31 mouse cellular contexts compared by ENCODE assay signal in genomic region chr5:144192673-144193072, GRCm38 (mm10). TPM values are rescaled to one million over a fixed set of nuclear protein-coding genes. Genes with fewer than 3 reads are reported as not detected.
DNase-seq lines count a peak whose midpoint lies in the region; ATAC-seq and TF ChIP-seq lines count a peak whose summit lies in the region.
"Had no signal": no experiment of that assay in that cellular context is flagged by ENCODE, and none has a peak within 500 bp of the region (broad histone marks: within the 10 kb centered on the region; RNA-seq: fewer than 3 reads in every experiment).

No protein-coding gene starts in this region.

- H3K27ac ChIP-seq in kidney, adult 2 months (ENCODE audit: insufficient read depth, low read depth, low read length), result no peak overlapping the region
- H3K27ac ChIP-seq in lung, postnatal 0 days (ENCODE audit: low read length), result no peak overlapping the region
- no peak overlapping the region for H3K27ac ChIP-seq in stomach, embryonic 15.5 days
- H3K27ac ChIP-seq: embryonic facial prominence, embryonic 10.5 days; embryonic facial prominence, embryonic 13.5 days; forebrain, embryonic 12.5 days; forebrain, embryonic 15.5 days; heart, embryonic 15.5 days; hindbrain, embryonic 10.5 days; hindbrain, embryonic 13.5 days had no signal

- peak; percentile 49 for ATAC-seq in lung, postnatal 0 days
- ATAC-seq in stomach, embryonic 15.5 days (ENCODE audit: insufficient read depth, low FRiP score, low read depth), result no peak
- ATAC-seq: CD4-positive, CD25-positive, alpha-beta regulatory T cell, adult 4 months; forebrain, embryonic 15.5 days; hindbrain, embryonic 16.5 days had no signal

- H3K4me3 ChIP-seq in kidney, adult 2 months (ENCODE audit: insufficient read depth, low read depth, low read length), result no peak overlapping the region
- H3K4me3 ChIP-seq in lung, postnatal 0 days (ENCODE audit: low read depth, low read length), result no peak overlapping the region
- H3K4me3 ChIP-seq in stomach, embryonic 15.5 days (replicated peaks), result no peak overlapping the region
- H3K4me3 ChIP-seq: embryonic facial prominence, embryonic 10.5 days; embryonic facial prominence, embryonic 13.5 days; erythroblast, embryonic 14.5 days; forebrain, embryonic 12.5 days; forebrain, embryonic 15.5 days; heart, embryonic 12.5 days; heart, embryonic 15.5 days; hindbrain, embryonic 10.5 days; hindbrain, embryonic 13.5 days had no signal

- H3K4me1 ChIP-seq in kidney, adult 2 months (ENCODE audit: control insufficient read depth, insufficient read depth, low read length), result no peaks in the 10 kb centered on the region
- peaks cover 4% of the 10 kb centered on the region; the same call in 1 of the 2 replicates for H3K4me1 ChIP-seq in lung, postnatal 0 days (ENCODE audit: insufficient read depth, low read depth, low read length)
- H3K4me1 ChIP-seq in stomach, embryonic 15.5 days, result peaks cover 16% of the 10 kb centered on the region

- peak; percentile 32 for DNase-seq in kidney, adult 2 months
- no peak for DNase-seq in kidney, adult 11 months
- DNase-seq in lung, postnatal 0 days (ENCODE audit: low spot score), result peak; percentile 39
- DNase-seq in lung, postnatal 10 days, result no peak
- peak; percentile 28 for DNase-seq in lung, postnatal 36 days
- no peak for DNase-seq in cerebellum, adult 18-20 months
- no peak for DNase-seq in left cerebral cortex, adult 18-20 months (ENCODE audit: low spot score in 2 of 2)
- DNase-seq: adrenal gland, adult 8-10 months; adrenal gland, postnatal 36 days; cerebellum, adult 2 months; cerebellum, adult 9-11 months; cerebellum, postnatal 36 days; embryo, embryonic 11 days; gastrocnemius, postnatal 25 days; heart, adult 18-20 months; heart, postnatal 10 days; heart, postnatal 36 days had no signal

- no peaks in the 10 kb centered on the region for H3K36me3 ChIP-seq in kidney, adult 2 months (ENCODE audit: control insufficient read depth, insufficient read depth, low read length)
- H3K36me3 ChIP-seq in lung, postnatal 0 days (ENCODE audit: insufficient read depth, low read length), result peaks cover 12% of the 10 kb centered on the region; the same call in 1 of the 2 replicates
- 0 out of 2 replicates have a peak, but pooled peaks cover 5% of the 10 kb centered on the region for H3K36me3 ChIP-seq in stomach, embryonic 15.5 days
- H3K36me3 ChIP-seq: forebrain, embryonic 12.5 days; forebrain, embryonic 15.5 days; heart, embryonic 15.5 days had no signal

- H3K27me3 ChIP-seq in kidney, adult 2 months (replicated peaks; ENCODE audit: control insufficient read depth, insufficient read depth, low read length), result no peaks in the 10 kb centered on the region
- no peaks in the 10 kb centered on the region for H3K27me3 ChIP-seq in lung, postnatal 0 days (replicated peaks; ENCODE audit: insufficient read depth, low read length)
- no peaks in the 10 kb centered on the region for H3K27me3 ChIP-seq in stomach, embryonic 15.5 days (replicated peaks)
- H3K27me3 ChIP-seq: embryonic facial prominence, embryonic 13.5 days; forebrain, embryonic 15.5 days; heart, embryonic 12.5 days; heart, embryonic 15.5 days; hindbrain, embryonic 13.5 days had no signal

- no peak for TF ChIP-seq EP300 in lung, postnatal 0 days (IDR thresholded peaks at IDR 0.05)

- no peak for TF ChIP-seq CTCF in kidney, adult 2 months (conservative IDR thresholded peaks at IDR 0.05; ENCODE audit: insufficient read depth, insufficient read length, low read depth, low read length)
- no peak for TF ChIP-seq CTCF in lung, postnatal 0 days (IDR thresholded peaks at IDR 0.05)

- H3K9ac ChIP-seq in lung, postnatal 0 days (replicated peaks; ENCODE audit: low read depth), result no peak overlapping the region
- H3K9ac ChIP-seq in stomach, embryonic 15.5 days, result no peak overlapping the region
- H3K9ac ChIP-seq: embryonic facial prominence, embryonic 13.5 days; forebrain, embryonic 12.5 days; forebrain, embryonic 15.5 days; heart, embryonic 12.5 days; heart, embryonic 15.5 days; hindbrain, embryonic 13.5 days had no signal

- 68% methylated on average over 6 of the region's 6 CpGs for WGBS in kidney, adult 2 months
- WGBS in lung, postnatal 0 days, result 44% methylated on average over 6 of the region's 6 CpGs
- WGBS in stomach, embryonic 15.5 days, result 72% methylated on average over 6 of the region's 6 CpGs

- no peak overlapping the region for H3K4me2 ChIP-seq in lung, postnatal 0 days (replicated peaks; ENCODE audit: low read depth, low read length)
- 0 out of 2 replicates have a peak overlapping the region, but pooled peaks have one; percentile 2 for H3K4me2 ChIP-seq in stomach, embryonic 15.5 days
- H3K4me2 ChIP-seq: embryonic facial prominence, embryonic 13.5 days; forebrain, embryonic 12.5 days; forebrain, embryonic 15.5 days; heart, embryonic 12.5 days; heart, embryonic 15.5 days; hindbrain, embryonic 13.5 days had no signal

- no peak for TF ChIP-seq POLR2A in kidney, adult 2 months (IDR thresholded peaks at IDR 0.05; ENCODE audit: low read depth, low read length)

- no peaks in the 10 kb centered on the region for H3K9me3 ChIP-seq in lung, postnatal 0 days (ENCODE audit: low read length)
- no peaks in the 10 kb centered on the region for H3K9me3 ChIP-seq in stomach, embryonic 15.5 days
- H3K9me3 ChIP-seq: embryonic facial prominence, embryonic 10.5 days; embryonic facial prominence, embryonic 13.5 days; forebrain, embryonic 12.5 days; forebrain, embryonic 15.5 days; heart, embryonic 12.5 days; heart, embryonic 15.5 days; hindbrain, embryonic 10.5 days; hindbrain, embryonic 13.5 days had no signal

RNA-seq across cellular contexts. Expression of gene Bhlha15, which starts 2.6 kb away (rescaled TPM):
- 0.14 and 0.24 TPM in 2 replicates for polyA plus RNA-seq in kidney, adult 2 months (2012; rRNA removed)
- polyA plus RNA-seq in lung, postnatal 0 days (2015; fragmentation: Nextera tagmentation; extraction: Ambion mirVana), result 0.20 TPM in 1 of 2 replicates, not detected in the other
- 21.8 and 34.2 TPM in 2 replicates for polyA plus RNA-seq in stomach, embryonic 15.5 days (2015; fragmentation: Nextera tagmentation; extraction: Ambion mirVana)
- total RNA-seq in left cerebral cortex, adult 18-20 months (2021), result under 1 TPM; 0.16 to 0.30 TPM
- total RNA-seq: gastrocnemius, adult 8-10 months; gastrocnemius, postnatal 25 days; heart, postnatal 10 days; heart, postnatal 36 days had no signal
- polyA plus RNA-seq: C2C12; erythroblast, embryonic 14.5 days had no signal

RNA-seq across cellular contexts. Expression of gene Tecpr1, which starts 30.7 kb away (rescaled TPM):
- polyA plus RNA-seq in kidney, adult 2 months (2012; rRNA removed), result 35.6 and 36.6 TPM in 2 replicates
- 34.1 and 35.0 TPM in 2 replicates for polyA plus RNA-seq in lung, postnatal 0 days (2015; fragmentation: Nextera tagmentation; extraction: Ambion mirVana)
- polyA plus RNA-seq in stomach, embryonic 15.5 days (2015; fragmentation: Nextera tagmentation; extraction: Ambion mirVana), result 21.2 and 21.7 TPM in 2 replicates
- 10 to 100 TPM; 91.9 to 92.5 TPM for total RNA-seq in left cerebral cortex, adult 18-20 months (2021)

RNA-seq across cellular contexts. Expression of gene Bri3, which starts 51.6 kb away (rescaled TPM):
- polyA plus RNA-seq in kidney, adult 2 months (2012; rRNA removed), result 190 and 242 TPM in 2 replicates
- 278 and 286 TPM in 2 replicates for polyA plus RNA-seq in lung, postnatal 0 days (2015; fragmentation: Nextera tagmentation; extraction: Ambion mirVana)
- 125 and 133 TPM in 2 replicates for polyA plus RNA-seq in stomach, embryonic 15.5 days (2015; fragmentation: Nextera tagmentation; extraction: Ambion mirVana)
- 10 to 100 TPM; 67.8 to 73.6 TPM for total RNA-seq in left cerebral cortex, adult 18-20 months (2021)

Comparison
In these comparisons a context has a peak if more than half of its experiments do, and no peak if none do; other contexts are left out.
1. DNase-seq: peak in kidney, adult 2 months (single experiment), lung, postnatal 0 days (single experiment) and lung, postnatal 36 days (single experiment); none in kidney, adult 11 months (single experiment), lung, postnatal 10 days (single experiment), cerebellum, adult 18-20 months (0 of 2) and left cerebral cortex, adult 18-20 months (0 of 2).
2. RNA of gene Bhlha15, which starts 2.6 kb away (polyA plus RNA-seq): 21.8 to 34.2 TPM in stomach, embryonic 15.5 days; 0.20 TPM in lung, postnatal 0 days and 0.14 to 0.24 TPM in kidney, adult 2 months; every median in the first group is over 10 times any median in the second.